ENCODE assay signal across 10 mouse cellular contexts in the genomic region with DNA sequence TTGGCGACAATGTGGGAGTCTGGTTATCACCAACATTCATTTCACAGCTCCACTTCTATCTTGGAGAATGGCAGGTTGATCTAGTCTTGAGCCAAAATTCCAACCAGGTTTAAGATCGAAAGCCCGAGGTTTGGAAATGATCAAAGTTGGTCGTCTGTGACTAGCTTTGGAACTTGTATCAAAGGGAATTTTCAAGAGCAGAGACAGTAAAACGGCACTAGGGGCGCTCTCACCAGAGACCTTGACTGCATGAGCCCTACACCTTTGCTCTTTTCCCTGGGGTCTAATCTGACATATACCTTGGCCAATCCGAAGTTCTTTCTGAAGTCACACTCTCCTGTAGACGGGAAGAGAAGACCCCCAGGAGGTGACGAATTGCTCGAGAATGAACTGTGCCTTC. TPM values are rescaled to one million over a fixed set of nuclear protein-coding genes. Genes with fewer than 3 reads are reported as not detected.
DNase-seq lines count a peak whose midpoint lies in the region; ATAC-seq and TF ChIP-seq lines count a peak whose summit lies in the region.
"Had no signal": no experiment of that assay in that cellular context is flagged by ENCODE, and none has a peak within 500 bp of the region (broad histone marks: within the 10 kb centered on the region; RNA-seq: fewer than 3 reads in every experiment).

No protein-coding gene starts in this region.

- H3K36me3 ChIP-seq in kidney, postnatal 0 days (ENCODE audit: insufficient read depth, low read length): no peaks in the 10 kb centered on the region
- no peaks in the 10 kb centered on the region for H3K36me3 ChIP-seq in embryonic facial prominence, embryonic 10.5 days (replicated peaks)
- no peaks in the 10 kb centered on the region for H3K36me3 ChIP-seq in limb, embryonic 12.5 days

- H3K4me2 ChIP-seq in kidney, postnatal 0 days (ENCODE audit: low read length): no peak overlapping the region
- H3K4me2 ChIP-seq in limb, embryonic 12.5 days: peak overlapping the region; percentile 92

- TF ChIP-seq CTCF in kidney, postnatal 0 days (IDR thresholded peaks at IDR 0.05; ENCODE audit: low read depth): peak; percentile 58

- no peaks in the 10 kb centered on the region for H3K9me3 ChIP-seq in kidney, postnatal 0 days (replicated peaks; ENCODE audit: low read length)
- H3K9me3 ChIP-seq in embryonic facial prominence, embryonic 10.5 days: no peaks in the 10 kb centered on the region
- no peaks in the 10 kb centered on the region for H3K9me3 ChIP-seq in limb, embryonic 12.5 days

- H3K4me3 ChIP-seq in kidney, postnatal 0 days (replicated peaks; ENCODE audit: low read depth, low read length): no peak overlapping the region
- H3K4me3 ChIP-seq in embryonic facial prominence, embryonic 10.5 days: no peak overlapping the region; the same call in 1 of the 2 replicates
- H3K4me3 ChIP-seq in limb, embryonic 12.5 days (replicated peaks): peak overlapping the region; percentile 16; the same call in 1 of the 2 replicates
- H3K4me3 ChIP-seq: myocyte had no signal

- H3K9ac ChIP-seq in kidney, postnatal 0 days (ENCODE audit: low read depth, low read length): no peak overlapping the region
- H3K9ac ChIP-seq in limb, embryonic 12.5 days (replicated peaks): no peak overlapping the region

- peaks cover 80% of the 10 kb centered on the region for H3K27me3 ChIP-seq in kidney, postnatal 0 days (ENCODE audit: insufficient read depth, low read length)
- peaks cover 100% of the 10 kb centered on the region for H3K27me3 ChIP-seq in embryonic facial prominence, embryonic 10.5 days (replicated peaks; ENCODE audit: low read depth, poor library complexity, severe bottlenecking)
- peaks cover 33% of the 10 kb centered on the region for H3K27me3 ChIP-seq in limb, embryonic 12.5 days

- no peak overlapping the region for H3K27ac ChIP-seq in kidney, postnatal 0 days
- 0 out of 2 replicates have a peak overlapping the region, but pooled peaks have one; percentile 57 for H3K27ac ChIP-seq in embryonic facial prominence, embryonic 10.5 days (replicated peaks)
- H3K27ac ChIP-seq in limb, embryonic 12.5 days: peak overlapping the region; percentile 56

- ATAC-seq in kidney, postnatal 0 days (replicated peaks; ENCODE audit: low FRiP score, low read depth): no peak
- ATAC-seq in limb, embryonic 12.5 days (ENCODE audit: insufficient number of reproducible peaks, insufficient read depth, low FRiP score, low TSS enrichment, low read depth): no peak
- no peak for ATAC-seq in cerebellum, adult (ENCODE audit: insufficient number of reproducible peaks, low FRiP score, low TSS enrichment)
- ATAC-seq in erythroid progenitor cell, adult 5-6 weeks (replicated peaks; ENCODE audit: low FRiP score, poor library complexity, severe bottlenecking): no peak

- 3% methylated on average over 10 of the region's 10 CpGs for WGBS in kidney, postnatal 0 days
- WGBS in embryonic facial prominence, embryonic 10.5 days: 1% methylated on average over 10 of the region's 10 CpGs
- 4% methylated on average over 10 of the region's 10 CpGs for whole genome bisulfite sequencing in limb, embryonic 12.5 days

- 0 out of 2 replicates have a peak, but pooled peaks cover 4% of the 10 kb centered on the region for H3K4me1 ChIP-seq in kidney, postnatal 0 days (replicated peaks; ENCODE audit: insufficient read depth, low read length)
- H3K4me1 ChIP-seq in embryonic facial prominence, embryonic 10.5 days: peaks cover 15% of the 10 kb centered on the region
- H3K4me1 ChIP-seq in limb, embryonic 12.5 days (replicated peaks): peaks cover 27% of the 10 kb centered on the region

- DNase-seq in kidney, postnatal 0 days (ENCODE audit: low spot score): no peak
- no peak for DNase-seq in kidney, adult 11 months
- DNase-seq in NIH3T3 (ENCODE audit: low read depth): peak; percentile 6
- DNase-seq in embryonic facial prominence, embryonic 10.5 days (ENCODE audit: low spot score): peak; percentile 56
- no peak for DNase-seq in B cell, adult 2 months
- DNase-seq: cerebellum, adult 2 months had no signal

RNA-seq across cellular contexts. Expression of a gene that starts 6.6 kb away (rescaled TPM):
- polyA plus RNA-seq in kidney, postnatal 0 days (2015; fragmentation: Nextera tagmentation; extraction: Ambion mirVana): not detected in 2 replicates
- polyA plus RNA-seq in embryonic facial prominence, embryonic 10.5 days (2016; fragmentation: Nextera tagmentation; extraction: Ambion mirVana): 3.9 and 5.4 TPM in 2 replicates
- 19.6 and 23.7 TPM in 2 replicates for polyA plus RNA-seq in limb, embryonic 12.5 days (2016; fragmentation: Nextera tagmentation; extraction: Ambion mirVana)
- not detected in 2 replicates for total RNA-seq in erythroid progenitor cell, adult 5-6 weeks (2015; ENCODE audit: low replicate concordance)
- total RNA-seq in erythroid progenitor cell, adult 5-6 weeks (2017; ENCODE audit: low replicate concordance): not detected in 2 replicates
- polyA plus RNA-seq: cerebellum, adult 2 months; myocyte had no signal

Comparison
In these comparisons a context has a peak if more than half of its experiments do, and no peak if none do; other contexts are left out.
1. DNase-seq: peak in NIH3T3 (single experiment) and embryonic facial prominence, embryonic 10.5 days (single experiment); none in kidney, postnatal 0 days (single experiment), kidney, adult 11 months (single experiment) and B cell, adult 2 months (0 of 2).